Mouse (Mus musculus): ENCODE measurements around the gene Plekha7.

DNA sequence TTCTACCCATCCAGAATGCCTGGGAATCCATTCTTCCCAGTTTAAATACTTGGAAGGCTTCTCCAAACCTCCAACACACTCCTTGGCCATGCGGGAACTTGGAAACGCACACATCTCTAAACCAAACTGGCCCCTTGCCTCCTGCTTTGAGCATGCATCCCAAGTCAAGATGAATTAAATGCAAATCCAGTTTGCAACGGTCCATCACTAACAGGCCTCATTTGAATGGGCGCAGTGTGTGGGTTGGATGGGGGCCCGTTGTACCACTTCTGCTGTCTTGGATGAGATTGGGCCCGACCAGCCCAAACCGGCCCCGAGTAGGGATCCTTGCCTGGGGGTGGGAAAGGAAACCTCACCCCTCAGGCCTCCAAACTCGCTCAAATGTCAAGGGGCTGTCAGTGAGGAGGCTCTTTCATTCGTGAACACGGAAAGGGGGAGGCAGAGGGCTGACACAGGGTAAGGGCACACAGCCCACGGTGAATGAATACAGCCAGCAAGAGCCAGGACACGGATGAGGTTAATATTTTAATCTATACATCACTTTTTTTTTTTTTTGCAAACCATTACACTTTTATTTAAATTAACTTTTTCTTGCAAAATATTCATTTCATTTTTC lies 185.1 kb downstream of the Plekha7 start:
- TF ChIP-seq POLR2A (IDR thresholded peaks at IDR 0.05; ENCODE audit: borderline replicate concordance, extremely low read depth, low read depth, low read length) (no peak), CTCF (IDR thresholded peaks at IDR 0.05; ENCODE audit: insufficient read depth, low read length) (no peak)

Data from lung, adult 2 months (tissue).